Mouse (Mus musculus) lung, postnatal 0 days (tissue): ENCODE measurements around the gene Tmem44. TPM values are rescaled to one million over a fixed set of nuclear protein-coding genes. Genes with fewer than 3 reads are reported as not detected.

Experiments used
- ATAC-seq: fragments of 200-750 bp; cut with Nextera tagmentation; 2 replicates; pipeline ENCODE4 v1.8.0; 2017; ENCODE audit warnings: moderate library complexity
- DNase-seq: peaks from one replicate; pipeline ENCODE4 v3.0.0-alpha.2; 2016; ENCODE audit warnings: low spot score
- H3K27ac ChIP-seq: fragments of 300-500 bp; sonication (generic); 2 replicates; pipeline ENCODE4 v1.5.1; 2014; ENCODE audit warnings: antibody characterized with exemption, mild to moderate bottlenecking, low read length, mixed read lengths
- H3K27me3 ChIP-seq: fragments of 300-500 bp; sonication (generic); replicated peaks from 2 replicates; pipeline ENCODE4 v1.6.1; 2014; ENCODE audit warnings: low read length, mixed read lengths; ENCODE audit not compliant: insufficient read depth
- H3K36me3 ChIP-seq: fragments of 300-500 bp; sonication (generic); 2 replicates; pipeline ENCODE4 v1.6.1; 2014; ENCODE audit warnings: low read length, mixed read lengths; ENCODE audit not compliant: insufficient read depth
- H3K4me1 ChIP-seq: fragments of 300-500 bp; sonication (generic); 2 replicates; pipeline ENCODE4 v1.6.1; 2014; ENCODE audit warnings: antibody characterized with exemption, low read depth, low read length, mixed read lengths; ENCODE audit not compliant: insufficient read depth
- H3K4me2 ChIP-seq: fragments of 300-500 bp; sonication (generic); replicated peaks from 2 replicates; pipeline ENCODE4 v1.6.1; 2014; ENCODE audit warnings: low read depth, mild to moderate bottlenecking, low read length, moderate library complexity, mixed read lengths
- H3K4me3 ChIP-seq: fragments of 300-500 bp; sonication (generic); 2 replicates; pipeline ENCODE4 v1.5.1; 2014; ENCODE audit warnings: low read depth, low read length
- H3K9ac ChIP-seq: fragments of 300-500 bp; sonication (generic); replicated peaks from 2 replicates; pipeline ENCODE4 v1.6.1; 2014; ENCODE audit warnings: low read depth, mild to moderate bottlenecking
- H3K9me3 ChIP-seq: fragments of 300-500 bp; sonication (generic); 2 replicates; pipeline ENCODE4 v1.6.1; 2016; ENCODE audit warnings: low read length, mixed read lengths
- CTCF ChIP-seq: IDR thresholded peaks from 2 replicates; pipeline ENCODE4 v1.5.1; 2016; ENCODE audit warnings: antibody characterized with exemption, mild to moderate bottlenecking
- EP300 ChIP-seq: IDR thresholded peaks from 2 replicates; pipeline ENCODE4 v1.6.1; 2016; ENCODE audit warnings: antibody characterized with exemption, mild to moderate bottlenecking, control low read depth
- WGBS: fragments of 180-500 bp; shearing (Covaris S2); extraction: QIAGEN DNeasy Blood & Tissue Kit; methylation state at CpG from one replicate; pipeline ENCODE4 v1.1.7; 2014; 5-methylcytosine and 5-hydroxymethylcytosine counted together
- polyA plus RNA-seq: library from polyadenylated mRNA; unstranded; fragments of >200 nt; fragmentation: Nextera tagmentation; extraction: Ambion mirVana; gene quantifications from 2 replicates; pipeline ENCODE4 v1.2.1, GENCODE M21; 2015

Gene Tmem44
- polyA plus RNA-seq, 1 experiment from 2014 or later: 17.9 TPM

DNA sequence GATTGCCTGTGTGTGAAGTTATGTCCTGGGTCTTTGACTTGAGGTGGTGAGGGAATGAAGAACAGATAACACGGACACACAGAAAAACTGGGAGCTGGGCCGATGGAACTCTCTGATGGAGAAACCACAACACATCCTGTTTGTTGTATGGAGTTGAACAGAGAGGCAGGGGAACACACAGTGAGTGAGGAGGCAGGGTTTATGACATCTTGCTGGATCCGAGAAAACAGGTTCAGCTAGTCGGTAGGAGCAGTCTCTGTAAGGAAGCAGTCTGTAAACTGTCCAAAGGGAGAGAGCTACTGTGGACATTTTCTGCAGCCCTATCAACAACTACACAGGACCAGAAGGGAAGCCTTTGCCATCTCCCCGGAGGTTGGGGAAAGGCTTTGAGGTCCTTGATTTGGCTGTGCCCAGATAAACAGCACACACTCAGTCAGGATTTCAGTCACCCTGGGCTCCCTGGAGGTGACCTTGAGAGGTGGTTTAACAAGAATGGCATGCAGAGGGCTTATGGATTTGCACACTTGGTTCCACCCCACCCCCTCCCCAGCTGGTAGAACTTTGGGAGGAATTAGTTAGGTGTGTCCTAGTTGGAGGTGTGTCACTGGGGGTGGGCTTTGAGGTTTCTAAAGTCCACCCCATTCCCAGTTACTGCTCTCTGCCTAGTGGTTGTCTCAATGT, 8.8 kb upstream of the Tmem44 start:
- Histone ChIP-seq H3K4me3 (no peak overlapping the region), H3K36me3 (peaks cover 26% of the 10 kb centered on the region), H3K27ac (no peak overlapping the region; the same call in 1 of the 2 replicates), H3K27me3 (no peaks in the 10 kb centered on the region), H3K4me2 (no peak overlapping the region), H3K9me3 (no peaks in the 10 kb centered on the region), H3K4me1 (no peaks in the 10 kb centered on the region), H3K9ac (no peak overlapping the region)
- WGBS: 69% methylated on average over 5 of the region's 5 CpGs
- no peak for ATAC-seq
- DNase-seq: no peak
- TF ChIP-seq EP300 (no peak), CTCF (no peak)

DNA sequence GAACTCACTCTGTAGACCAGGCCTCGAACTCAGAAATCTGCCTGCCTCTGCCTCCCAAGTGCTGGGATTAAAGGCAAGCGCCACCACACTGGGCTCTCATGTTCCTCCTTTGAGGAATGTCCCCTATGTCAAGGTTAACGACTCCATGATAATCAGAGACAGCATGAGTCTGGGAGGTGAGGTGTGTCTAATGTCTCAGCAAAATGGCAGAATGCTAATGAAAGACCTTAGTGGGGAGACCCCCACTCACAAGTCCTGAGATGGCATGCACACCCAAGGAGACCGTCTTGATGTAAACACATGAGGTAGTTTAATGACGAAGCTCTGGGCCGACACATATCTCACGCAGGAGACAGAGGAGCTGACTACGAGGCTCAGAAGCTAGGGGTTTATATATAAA, 3.5 kb upstream of the Tmem44 start:
- Histone ChIP-seq H3K4me1 (peaks cover 14% of the 10 kb centered on the region; the same call in 1 of the 2 replicates), H3K9ac (no peak overlapping the region), H3K4me2 (no peak overlapping the region), H3K36me3 (no peaks in the 10 kb centered on the region), H3K27ac (no peak overlapping the region), H3K27me3 (no peaks in the 10 kb centered on the region), H3K9me3 (no peaks in the 10 kb centered on the region), H3K4me3 (no peak overlapping the region)
- DNase-seq (no peak), ATAC-seq (no peak)
- WGBS: 93% methylated on average over 8 of the region's 8 CpGs
- TF ChIP-seq CTCF (no peak), EP300 (no peak)

DNA sequence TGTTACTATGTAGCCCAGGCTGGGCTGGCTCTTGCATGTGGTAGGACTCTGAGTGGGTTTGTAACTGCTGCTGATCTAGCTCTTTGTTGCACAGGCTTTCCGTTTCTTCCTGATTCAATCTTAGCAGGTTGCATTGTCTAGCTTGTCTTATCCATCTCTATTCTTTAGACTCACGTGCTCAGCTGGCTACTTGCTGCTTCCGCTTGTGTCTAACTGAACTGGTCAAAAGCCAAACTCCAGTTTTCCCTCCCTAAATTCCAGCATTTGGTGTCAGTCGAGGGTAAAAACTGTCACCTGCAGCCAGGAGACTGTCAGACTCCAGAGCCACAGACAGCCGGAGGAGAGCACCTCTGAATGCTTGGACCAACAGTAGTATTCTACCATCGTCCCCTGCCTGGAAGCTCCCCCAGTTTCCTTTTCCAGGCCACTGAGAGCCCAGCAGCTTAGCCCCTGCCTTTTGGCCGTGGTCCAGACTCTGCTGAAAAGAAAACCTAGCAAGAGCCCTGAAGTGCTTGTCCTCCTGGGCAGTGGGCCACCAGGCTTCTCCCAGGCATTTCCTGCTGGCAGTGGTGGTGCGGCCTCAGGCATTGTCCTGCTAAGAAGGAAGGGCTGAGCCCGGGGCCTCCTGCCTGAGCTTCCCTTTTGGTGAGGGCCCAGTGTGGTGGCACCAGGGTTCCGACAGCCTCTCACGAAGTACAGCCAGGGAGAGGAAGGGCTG, 2.1 kb upstream of the Tmem44 start:
- Histone ChIP-seq H3K36me3 (no peaks in the 10 kb centered on the region), H3K9me3 (no peaks in the 10 kb centered on the region), H3K4me2 (no peak overlapping the region), H3K4me3 (no peak overlapping the region), H3K27me3 (no peaks in the 10 kb centered on the region), H3K4me1 (peaks cover 14% of the 10 kb centered on the region; the same call in 1 of the 2 replicates), H3K27ac (peak overlapping the region; percentile 91), H3K9ac (no peak overlapping the region)
- peak; percentile 87 for TF ChIP-seq EP300
- TF ChIP-seq CTCF: no peak
- peak; percentile 90 for ATAC-seq
- whole genome bisulfite sequencing: 6% methylated on average over 11 of the region's 11 CpGs
- peak; percentile 97 for DNase-seq

GRCm38 (mm10) chr16:30549966-30550747, 485 bp downstream of the Tmem44 start:
- TF ChIP-seq EP300: no peak
- peak; percentile 95 for TF ChIP-seq CTCF
- peaks cover 14% of the 10 kb centered on the region; the same call in 1 of the 2 replicates for H3K4me1 ChIP-seq
- WGBS: under 1% methylated on average over 45 of the region's 63 CpGs
- H3K9me3 ChIP-seq: no peaks in the 10 kb centered on the region
- peak overlapping the region; percentile 97 for H3K4me2 ChIP-seq
- H3K27me3 ChIP-seq: no peaks in the 10 kb centered on the region
- no peaks in the 10 kb centered on the region for H3K36me3 ChIP-seq
- ATAC-seq (peak; percentile 80), DNase-seq (peak; percentile 76)
- H3K9ac ChIP-seq: peak overlapping the region; percentile 83
- H3K27ac ChIP-seq: peak overlapping the region; percentile 32; the same call in 1 of the 2 replicates
- H3K4me3 ChIP-seq: peak overlapping the region; percentile 75

DNA sequence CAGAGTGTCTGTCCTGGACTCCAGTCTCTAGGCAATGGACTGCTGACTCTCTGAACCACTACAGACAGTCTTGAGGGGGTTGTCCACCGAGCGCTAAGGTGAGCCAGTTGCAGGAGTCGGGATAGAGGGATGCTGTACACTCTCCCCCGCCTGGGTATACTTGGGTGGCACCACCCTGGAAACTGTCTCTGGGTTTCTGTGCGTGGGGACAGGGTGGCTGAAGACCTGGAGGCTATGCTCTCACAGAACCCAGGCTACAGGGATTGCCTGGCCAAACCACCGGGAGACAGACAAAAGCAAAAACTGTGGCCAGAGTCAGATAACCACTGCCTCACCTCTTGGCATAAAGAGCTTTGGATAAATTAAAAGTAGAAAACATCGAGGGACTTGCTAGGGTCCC, 1.1 kb downstream of the Tmem44 start:
- WGBS: 78% methylated on average over 7 of the region's 7 CpGs
- Histone ChIP-seq H3K27ac (no peak overlapping the region), H3K9me3 (no peaks in the 10 kb centered on the region), H3K4me2 (peak overlapping the region; percentile 97), H3K4me3 (peak overlapping the region; percentile 75), H3K27me3 (no peaks in the 10 kb centered on the region), H3K9ac (no peak overlapping the region), H3K4me1 (peaks cover 14% of the 10 kb centered on the region; the same call in 1 of the 2 replicates), H3K36me3 (no peaks in the 10 kb centered on the region)
- TF ChIP-seq CTCF (no peak), EP300 (no peak)
- no peak for DNase-seq
- no peak for ATAC-seq

DNA sequence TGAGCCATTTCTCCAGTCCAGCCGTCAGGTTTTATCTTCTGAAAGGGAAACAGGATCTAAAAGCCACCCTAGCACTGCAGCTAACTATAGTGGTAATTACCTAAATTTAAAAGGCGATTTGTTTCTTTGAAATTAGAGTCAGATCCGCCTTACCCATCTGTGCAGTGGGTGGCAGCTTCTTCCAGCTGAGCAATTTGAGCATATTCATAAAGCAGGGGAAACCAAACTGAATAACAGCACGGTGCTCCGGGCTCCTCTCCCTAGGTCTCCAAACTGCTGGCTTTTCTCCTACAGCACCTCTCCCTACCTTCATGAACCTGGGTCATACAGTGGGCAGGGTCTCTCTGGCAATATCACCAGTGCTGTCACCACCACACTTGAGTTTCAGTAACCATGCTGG, 2.4 kb downstream of the Tmem44 start:
- Histone ChIP-seq H3K4me3 (no peak overlapping the region), H3K9ac (no peak overlapping the region), H3K4me2 (no peak overlapping the region), H3K4me1 (peaks cover 14% of the 10 kb centered on the region; the same call in 1 of the 2 replicates), H3K27me3 (no peaks in the 10 kb centered on the region), H3K36me3 (no peaks in the 10 kb centered on the region), H3K9me3 (no peaks in the 10 kb centered on the region), H3K27ac (no peak overlapping the region)
- TF ChIP-seq EP300: no peak
- no peak for TF ChIP-seq CTCF
- WGBS: 91% methylated on average over 5 of the region's 5 CpGs
- ATAC-seq (no peak), DNase-seq (no peak)
